Mouse (Mus musculus) ES-Bruce4 (cell line): ENCODE results near the gene Bcl2l1.

Source experiments
- CTCF ChIP-seq: IDR thresholded peaks from one replicate; pipeline ENCODE4 v1.8.1; 2011; ENCODE audit warnings: low read depth, low read length
- POLR2A ChIP-seq: IDR thresholded peaks from one replicate; pipeline ENCODE4 v1.8.1; 2011; ENCODE audit warnings: low read length; ENCODE audit not compliant: insufficient read depth

GRCm38 (mm10) chr2:152825713-152826112 is 5.8 kb downstream of the Bcl2l1 start:
- TF ChIP-seq CTCF: no peak
- no peak for TF ChIP-seq POLR2A
